ENCODE assay signal across 17 mouse cellular contexts in genomic region chr10:96655066-96655465, GRCm38 (mm10).
"Had no signal": no experiment of that assay in that cellular context is flagged by ENCODE, and none has a peak within 500 bp of the region (broad histone marks: within the 10 kb centered on the region; RNA-seq: fewer than 3 reads in every experiment).

No protein-coding gene starts in this region.

- ATAC-seq: midbrain, embryonic 16.5 days had no signal

- H3K4me1 ChIP-seq: kidney, embryonic 15.5 days; liver, embryonic 13.5 days had no signal

- H3K27ac ChIP-seq: left cerebral cortex, adult 2 months; liver, embryonic 13.5 days; midbrain, embryonic 12.5 days; neural tube, embryonic 13.5 days had no signal

- H3K9ac ChIP-seq: kidney, embryonic 15.5 days; liver, embryonic 13.5 days; midbrain, embryonic 12.5 days; neural tube, embryonic 13.5 days had no signal

- H3K27me3 ChIP-seq: kidney, embryonic 15.5 days; liver, embryonic 13.5 days; midbrain, embryonic 12.5 days; neural tube, embryonic 13.5 days had no signal

- H3K9me3 ChIP-seq: kidney, embryonic 15.5 days; liver, embryonic 13.5 days; midbrain, embryonic 12.5 days; neural tube, embryonic 13.5 days had no signal

- H3K36me3 ChIP-seq: kidney, embryonic 15.5 days; liver, embryonic 13.5 days; midbrain, embryonic 12.5 days; neural tube, embryonic 13.5 days had no signal

- H3K4me2 ChIP-seq: kidney, embryonic 15.5 days; liver, embryonic 13.5 days; midbrain, embryonic 12.5 days; neural tube, embryonic 13.5 days had no signal

- DNase-seq: kidney, adult 11 months; kidney, adult 8-10 months; kidney, postnatal 10 days; kidney, postnatal 4 days; liver, embryonic 13.5 days; lung, postnatal 10 days; lung, postnatal 4 days; retina, postnatal 1 day; right cerebral cortex, postnatal 25 days; spleen, adult 18-20 months; thymus, adult 18-20 months had no signal

- H3K4me3 ChIP-seq: kidney, embryonic 15.5 days; left cerebral cortex, adult 2 months; liver, embryonic 13.5 days; midbrain, embryonic 12.5 days; myocyte; neural tube, embryonic 13.5 days had no signal
